Mouse (Mus musculus) stomach, embryonic 14.5 days (tissue): ENCODE data around the gene Rimklb. TPM values are rescaled to one million over a fixed set of nuclear protein-coding genes. Genes with fewer than 3 reads are reported as not detected.
"Not testable (repeated sequence)": the region's sequence is repeated elsewhere in the genome, so short reads cannot be mapped to it uniquely, and the experiment has no call there.

ENCODE experiments used
- ATAC-seq: fragments of 200-750 bp; cut with Nextera tagmentation; 2 replicates; pipeline ENCODE4 v1.8.0; 2017; ENCODE audit warnings: low read depth, moderate TSS enrichment; ENCODE audit not compliant: insufficient number of reproducible peaks, insufficient read depth, low FRiP score
- H3K27ac ChIP-seq: fragments of 300-500 bp; sonication (generic); 2 replicates; pipeline ENCODE4 v1.5.1; 2014; ENCODE audit warnings: mild to moderate bottlenecking, low read length, moderate library complexity, mixed read lengths
- H3K27me3 ChIP-seq: fragments of 300-500 bp; sonication (generic); 2 replicates; pipeline ENCODE4 v1.6.1; 2014; ENCODE audit warnings: low read length, control low read depth, mixed read lengths; ENCODE audit not compliant: control insufficient read depth, insufficient read depth
- H3K36me3 ChIP-seq: fragments of 300-500 bp; sonication (generic); 2 replicates; pipeline ENCODE4 v1.6.1; 2014; ENCODE audit warnings: mild to moderate bottlenecking, control low read depth, low read length, moderate library complexity, mixed read lengths; ENCODE audit not compliant: control insufficient read depth, insufficient read depth
- H3K4me1 ChIP-seq: fragments of 300-500 bp; sonication (generic); 2 replicates; pipeline ENCODE4 v1.6.1; 2014; ENCODE audit warnings: low read length, control low read depth, mixed read lengths; ENCODE audit not compliant: control insufficient read depth, insufficient read depth
- H3K4me2 ChIP-seq: fragments of 300-500 bp; sonication (generic); replicated peaks from 2 replicates; pipeline ENCODE4 v1.6.1; 2014; ENCODE audit warnings: low read depth, low read length, control low read depth
- H3K4me3 ChIP-seq: fragments of 300-500 bp; sonication (generic); 2 replicates; pipeline ENCODE4 v1.5.1; 2014; ENCODE audit warnings: low read depth, low read length, control low read depth
- H3K9ac ChIP-seq: fragments of 300-500 bp; sonication (generic); replicated peaks from 2 replicates; pipeline ENCODE4 v1.6.1; 2014; ENCODE audit warnings: low read depth, mild to moderate bottlenecking, control low read depth, low read length, moderate library complexity, mixed read lengths
- H3K9me3 ChIP-seq: fragments of 300-500 bp; sonication (generic); 2 replicates; pipeline ENCODE4 v1.6.1; 2016; ENCODE audit warnings: low read depth, low read length, control low read depth; ENCODE audit not compliant: control insufficient read depth
- WGBS: fragments of 180-500 bp; shearing (Covaris S2); extraction: QIAGEN DNeasy Blood & Tissue Kit; methylation state at CpG from one replicate; pipeline ENCODE4 v1.1.7; 2014; 5-methylcytosine and 5-hydroxymethylcytosine counted together
- polyA plus RNA-seq: library from polyadenylated mRNA; unstranded; fragments of >200 nt; fragmentation: Nextera tagmentation; extraction: Ambion mirVana; gene quantifications from 2 replicates; pipeline ENCODE4 v1.2.1, GENCODE M21; 2014

The Rimklb gene
- polyA plus RNA-seq, 1 experiment from 2014 or later: 22.9 TPM

DNA sequence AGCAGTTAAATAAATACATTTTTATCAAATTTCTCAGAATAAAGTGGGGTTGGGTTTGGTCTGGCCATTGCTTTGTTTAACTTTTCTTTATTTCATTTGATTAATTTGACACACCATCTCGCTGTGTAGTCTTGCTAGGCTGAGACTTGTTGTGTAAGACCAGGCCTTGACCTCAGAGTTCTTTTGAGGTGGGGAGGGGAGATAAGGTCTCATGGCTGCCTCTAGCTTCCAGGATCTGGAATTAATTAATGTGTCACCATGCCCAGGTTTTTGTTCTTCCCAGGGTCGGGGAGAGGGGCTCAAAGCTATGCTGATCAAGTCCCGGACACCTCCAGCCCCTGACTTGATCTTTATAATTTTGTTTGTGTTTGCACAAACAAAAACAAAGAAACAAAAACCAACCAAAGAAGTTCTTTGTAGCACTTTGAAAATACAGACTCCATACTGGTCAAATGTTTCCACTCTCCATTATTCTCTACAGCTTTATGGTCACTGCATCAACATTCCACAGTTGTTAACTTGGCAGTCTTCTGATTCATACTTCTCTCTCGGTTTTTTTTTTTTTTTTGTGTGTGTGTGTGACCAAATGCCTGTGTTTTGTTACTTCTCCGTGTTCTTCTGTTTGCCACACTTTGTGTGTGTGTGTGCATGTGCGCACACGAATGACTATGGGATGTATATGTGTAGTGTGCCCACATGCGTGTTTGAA lies 33.1 kb upstream of the Rimklb start:
- no peaks in the 10 kb centered on the region for H3K36me3 ChIP-seq
- H3K27me3 ChIP-seq: no peaks in the 10 kb centered on the region
- no peaks in the 10 kb centered on the region for H3K4me1 ChIP-seq
- H3K27ac ChIP-seq: no peak overlapping the region
- 0 out of 2 replicates have a peak, but pooled peaks have one; percentile 24 for ATAC-seq
- H3K4me3 ChIP-seq: no peak overlapping the region
- H3K4me2 ChIP-seq: no peak overlapping the region
- WGBS: 62% methylated on average over 8 of the region's 8 CpGs
- H3K9me3 ChIP-seq: no peaks in the 10 kb centered on the region
- H3K9ac ChIP-seq: no peak overlapping the region

- no peaks in the 10 kb centered on the region for H3K9me3 ChIP-seq
- H3K27me3 ChIP-seq: no peaks in the 10 kb centered on the region
- H3K4me2 ChIP-seq: no peak overlapping the region
- no peaks in the 10 kb centered on the region for H3K4me1 ChIP-seq
- H3K36me3 ChIP-seq: no peaks in the 10 kb centered on the region
- ATAC-seq: no peak
- no peak overlapping the region for H3K4me3 ChIP-seq
- H3K9ac ChIP-seq: no peak overlapping the region
- H3K27ac ChIP-seq: no peak overlapping the region
- WGBS: 80% methylated on average over 11 of the region's 11 CpGs
These were observed 29.6 kb upstream of the Rimklb start for GRCm38 (mm10) chr6:122528136-122528535.

GRCm38 (mm10) chr6:122527596-122527995 lies 29.0 kb upstream of the Rimklb start:
- Histone ChIP-seq H3K27ac (no peak overlapping the region), H3K4me2 (no peak overlapping the region), H3K27me3 (no peaks in the 10 kb centered on the region), H3K9me3 (no peaks in the 10 kb centered on the region), H3K9ac (no peak overlapping the region), H3K4me1 (no peaks in the 10 kb centered on the region), H3K4me3 (no peak overlapping the region), H3K36me3 (no peaks in the 10 kb centered on the region)
- no peak for ATAC-seq
- WGBS: 25% methylated on average over 12 of the region's 12 CpGs

GRCm38 (mm10) chr6:122523289-122523688 lies 24.7 kb upstream of the Rimklb start:
- ATAC-seq: no peak
- 73% methylated on average over 8 of the region's 8 CpGs for WGBS
- no peaks in the 10 kb centered on the region for H3K9me3 ChIP-seq
- no peak overlapping the region for H3K4me3 ChIP-seq
- no peaks in the 10 kb centered on the region for H3K36me3 ChIP-seq
- H3K4me2 ChIP-seq: no peak overlapping the region
- H3K4me1 ChIP-seq: no peaks in the 10 kb centered on the region
- no peak overlapping the region for H3K9ac ChIP-seq
- H3K27ac ChIP-seq: no peak overlapping the region
- no peaks in the 10 kb centered on the region for H3K27me3 ChIP-seq

DNA sequence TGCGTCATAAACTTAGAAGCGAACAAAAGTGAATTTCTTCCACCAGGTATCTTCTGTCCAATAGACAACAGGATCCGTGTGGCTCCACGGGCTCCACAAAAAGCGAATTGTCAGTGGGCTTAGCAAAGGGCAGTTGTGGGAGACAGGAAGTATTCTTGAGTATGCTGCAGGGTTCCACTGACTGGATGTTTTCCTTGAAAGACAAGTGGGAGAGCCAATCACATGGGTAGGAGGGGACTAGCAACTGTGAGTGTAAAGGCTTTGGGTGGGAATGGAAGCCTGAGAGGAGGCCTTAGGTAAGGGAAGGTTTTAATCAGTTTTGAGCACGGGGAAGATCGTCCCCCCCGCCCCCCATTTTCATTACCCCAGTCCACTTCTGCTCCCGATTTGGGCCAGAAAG lies 24.0 kb upstream of the Rimklb start:
- no peak for ATAC-seq
- Histone ChIP-seq H3K4me1 (no peaks in the 10 kb centered on the region), H3K27me3 (no peaks in the 10 kb centered on the region), H3K4me2 (no peak overlapping the region), H3K9ac (no peak overlapping the region), H3K27ac (no peak overlapping the region), H3K4me3 (no peak overlapping the region), H3K36me3 (no peaks in the 10 kb centered on the region), H3K9me3 (no peaks in the 10 kb centered on the region)
- WGBS: 60% methylated on average over 9 of the region's 9 CpGs

DNA sequence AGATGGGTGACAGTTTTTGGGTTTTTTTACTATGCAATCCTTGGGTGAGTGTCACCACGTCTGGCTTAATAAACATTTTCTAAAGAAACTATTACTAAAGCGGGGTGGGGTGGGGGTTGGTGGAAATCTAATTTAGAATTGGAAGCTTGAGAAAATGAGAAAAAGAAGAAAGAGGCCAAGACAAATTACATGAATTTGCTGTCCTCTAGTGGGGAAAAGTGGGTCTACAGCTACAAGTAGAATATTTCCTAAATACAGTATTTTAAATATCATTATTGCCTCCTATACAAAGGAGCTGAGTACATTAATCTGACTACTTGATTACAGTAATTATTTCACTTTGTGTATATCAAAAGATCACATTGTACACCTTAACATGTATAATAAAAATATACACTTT lies 20.8 kb upstream of the Rimklb start:
- H3K9ac ChIP-seq: no peak overlapping the region
- H3K36me3 ChIP-seq: no peaks in the 10 kb centered on the region
- no peaks in the 10 kb centered on the region for H3K4me1 ChIP-seq
- no peaks in the 10 kb centered on the region for H3K27me3 ChIP-seq
- H3K4me2 ChIP-seq: no peak overlapping the region
- 25% methylated on average over 2 of the region's 2 CpGs for WGBS
- H3K4me3 ChIP-seq: no peak overlapping the region
- no peak for ATAC-seq
- no peak overlapping the region for H3K27ac ChIP-seq
- H3K9me3 ChIP-seq: no peaks in the 10 kb centered on the region

- Histone ChIP-seq H3K36me3 (no peaks in the 10 kb centered on the region), H3K4me2 (no peak overlapping the region), H3K9ac (no peak overlapping the region), H3K27me3 (no peaks in the 10 kb centered on the region), H3K9me3 (no peaks in the 10 kb centered on the region), H3K4me1 (no peaks in the 10 kb centered on the region), H3K4me3 (no peak overlapping the region), H3K27ac (no peak overlapping the region)
- WGBS: 79% methylated on average over 1 of the region's 1 CpGs
- no peak for ATAC-seq
These were observed 19.1 kb upstream of the Rimklb start for GRCm38 (mm10) chr6:122517668-122518067.

- WGBS: 93% methylated on average over 2 of the region's 2 CpGs
- H3K4me1 ChIP-seq, H3K27ac ChIP-seq, H3K9me3 ChIP-seq, H3K4me3 ChIP-seq, H3K9ac ChIP-seq, H3K36me3 ChIP-seq, H3K27me3 ChIP-seq, ATAC-seq, H3K4me2 ChIP-seq: not testable (repeated sequence)
These were observed 17.2 kb upstream of the Rimklb start for GRCm38 (mm10) chr6:122515762-122516161.

DNA sequence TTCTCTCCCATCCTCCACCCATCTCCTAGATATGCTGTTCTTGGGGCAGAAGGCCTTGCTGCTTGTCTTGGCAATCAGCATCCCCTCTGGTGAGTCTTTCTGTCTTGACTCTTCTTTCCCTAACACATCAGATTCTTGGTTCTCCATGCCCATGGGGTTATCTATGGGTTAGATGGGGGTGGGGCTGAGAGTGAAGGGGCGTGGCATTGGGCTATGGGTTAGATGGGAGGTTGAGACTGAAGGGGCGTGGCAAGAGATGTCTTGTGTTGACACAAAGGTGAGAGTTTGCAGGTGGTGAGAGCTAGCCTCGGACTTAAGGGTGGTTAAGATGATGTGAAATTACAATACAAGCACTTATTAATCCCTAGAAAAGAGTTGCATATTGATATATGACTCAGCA lies 15.8 kb upstream of the Rimklb start:
- 75% methylated on average over 3 of the region's 3 CpGs for WGBS
- Histone ChIP-seq H3K4me2 (no peak overlapping the region), H3K36me3 (no peaks in the 10 kb centered on the region), H3K4me3 (no peak overlapping the region), H3K4me1 (no peaks in the 10 kb centered on the region), H3K27ac (no peak overlapping the region), H3K9ac (no peak overlapping the region), H3K9me3 (no peaks in the 10 kb centered on the region), H3K27me3 (no peaks in the 10 kb centered on the region)
- ATAC-seq: no peak
